Mouse (Mus musculus): ENCODE measurements around the gene Plin4.

DNA sequence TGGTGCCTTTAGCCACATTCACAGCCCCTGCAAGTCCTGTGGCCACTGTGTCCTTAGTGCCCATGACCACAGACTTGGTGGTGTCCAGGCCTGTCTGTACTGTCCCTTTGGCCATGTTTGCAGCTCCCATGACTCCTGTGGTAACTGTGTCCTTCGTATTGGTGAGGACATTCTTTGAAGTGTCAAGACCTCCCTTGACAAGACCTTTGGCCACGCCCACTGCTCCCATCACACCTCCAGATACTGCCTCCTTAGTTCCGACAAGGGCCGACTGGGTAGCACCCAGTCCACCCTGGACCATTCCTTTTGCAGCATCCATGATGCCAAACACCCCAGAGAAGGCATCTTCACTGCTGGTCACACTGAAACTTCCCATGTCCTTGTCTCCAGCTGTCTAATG is 2.6 kb downstream of the Plin4 start:
- TF ChIP-seq CTCF (IDR thresholded peaks at IDR 0.05) (no peak), POLR2A (IDR thresholded peaks at IDR 0.05; ENCODE audit: insufficient read depth, low read depth, low read length) (no peak)

All from heart, adult 2 months (tissue).